Mouse (Mus musculus) CH12.LX (cell line): ENCODE measurements at regions not wholly inside any gene's neighbourhood (a gene's known extent, or its start where the extent isn't known, plus 50 kb on each side); places are given as distances from the start of the nearest gene placed in this dataset.
"Not testable (repeated sequence)": the region's sequence is repeated elsewhere in the genome, so short reads cannot be mapped to it uniquely, and the experiment has no call there.

Source experiments
- HCFC1 ChIP-seq: IDR thresholded peaks from 2 replicates; pipeline ENCODE4 v1.6.1; 2012; ENCODE audit warnings: low read depth, mild to moderate bottlenecking, inconsistent platforms, low read length, improper control_type of control experiment
- MAFK ChIP-seq: IDR thresholded peaks from 2 replicates; pipeline ENCODE4 v1.6.1; 2011; ENCODE audit warnings: low read length, improper control_type of control experiment; ENCODE audit not compliant: insufficient replicate concordance

- TF ChIP-seq MAFK, HCFC1: not testable (repeated sequence)
Observed at GRCm38 (mm10) chr17:3054848-3055247, 59.9 kb upstream of the Scaf8 start.
